Mouse (Mus musculus) spleen, embryonic (tissue): Measurements from ENCODE around the gene Pde4d.

Experiments used
- CTCF ChIA-PET: fragments of 350-600 bp; sonication (Branson Sonifier 250); formaldehyde crosslinking; loops from one replicate; lab custom pipeline; 2022; lab: Charles Lee

Gene Pde4d

DNA sequence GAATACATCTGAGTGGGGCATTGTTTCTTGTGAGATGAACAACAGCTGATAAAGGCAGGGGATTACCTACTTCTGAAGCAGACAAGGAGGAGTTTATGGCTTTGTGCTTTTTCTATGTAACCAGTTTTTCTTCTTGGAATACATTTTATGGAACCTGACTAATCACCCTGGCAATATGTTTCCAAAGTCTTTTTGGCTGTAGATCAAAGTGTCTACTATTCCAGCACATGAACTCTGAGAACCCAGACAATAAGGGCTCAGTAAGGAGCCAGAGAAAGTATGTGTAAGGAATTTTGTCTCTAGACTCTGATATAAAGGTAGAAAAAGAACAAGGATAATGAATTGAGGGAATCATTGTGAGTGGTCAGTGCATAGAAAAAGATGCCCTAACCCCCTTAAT, 40.1 kb downstream of the Pde4d start:
- CTCF ChIA-PET, result no interaction called here

DNA sequence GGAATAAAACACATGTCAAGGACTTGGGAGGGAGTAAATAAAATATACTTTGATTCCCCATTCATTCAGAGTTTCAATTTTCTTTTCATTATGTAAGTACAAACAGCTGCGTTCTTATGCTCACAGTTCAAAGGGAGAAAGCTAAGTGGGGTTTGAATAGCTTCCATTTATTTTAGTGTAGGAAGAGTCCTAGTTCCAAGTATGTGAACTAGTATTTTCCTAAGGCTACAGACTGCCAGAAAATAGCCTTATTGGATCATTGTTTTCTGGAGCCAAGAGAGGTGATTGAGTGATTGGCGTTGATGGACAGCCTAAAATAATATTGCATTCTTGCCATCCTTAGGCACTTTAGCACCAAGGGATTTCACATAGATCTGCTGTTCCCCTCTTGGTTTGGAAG, 41.1 kb downstream of the Pde4d start:
- CTCF ChIA-PET, result no interaction called here

GRCm38 (mm10) chr13:108492886-108493285, 43.1 kb downstream of the Pde4d start:
- CTCF ChIA-PET, result no interaction called here

GRCm38 (mm10) chr13:108494365-108494764, 44.6 kb downstream of the Pde4d start:
- CTCF ChIA-PET, result no interaction called here

- CTCF ChIA-PET, result interaction anchor here (0.6 kb wide), 1 partner anchor 110 kb away, joined by 4 read pairs; no protein-coding TSS in a partner anchor
Measured at GRCm38 (mm10) chr13:108497768-108498167, 48.0 kb downstream of the Pde4d start.

DNA sequence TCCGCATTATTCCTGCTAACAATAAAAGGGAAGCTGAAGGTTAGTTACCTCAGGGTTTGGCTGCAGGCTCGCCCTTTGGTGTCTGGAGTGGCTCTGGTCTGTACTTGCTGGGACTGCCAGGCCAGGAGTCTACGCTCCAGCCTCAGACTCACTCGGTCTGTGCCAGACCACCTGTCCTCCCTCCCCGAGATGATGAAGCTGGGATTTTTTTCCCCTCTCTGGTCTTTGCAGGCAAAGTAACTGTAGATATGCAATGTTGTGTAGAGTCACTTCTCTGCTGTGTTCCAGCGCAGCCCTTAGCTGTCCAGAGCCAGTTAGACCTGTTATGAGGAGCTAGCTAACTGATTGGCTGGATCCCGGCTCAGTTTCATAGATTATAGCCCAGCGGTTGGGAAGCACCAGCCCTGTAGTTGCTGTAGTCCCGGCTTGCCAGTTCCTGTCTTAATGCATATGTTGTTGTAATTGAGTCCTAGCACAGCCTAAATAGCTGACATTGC, 48.5 kb downstream of the Pde4d start:
- CTCF ChIA-PET, result interaction anchor here (0.6 kb wide), 1 partner anchor 111 kb away, joined by 4 read pairs; no protein-coding TSS in a partner anchor

- CTCF ChIA-PET, result no interaction called here
Measured at GRCm38 (mm10) chr13:108498773-108499313, 49.1 kb downstream of the Pde4d start.

- CTCF ChIA-PET, result no interaction called here
Measured at GRCm38 (mm10) chr13:108501386-108501785, 51.6 kb downstream of the Pde4d start.

- CTCF ChIA-PET, result no interaction called here
Measured at GRCm38 (mm10) chr13:108524548-108524947, 74.8 kb downstream of the Pde4d start.

- CTCF ChIA-PET, result no interaction called here
Measured at GRCm38 (mm10) chr13:108524969-108525368, 75.2 kb downstream of the Pde4d start.

- CTCF ChIA-PET, result no interaction called here
Measured at GRCm38 (mm10) chr13:108526258-108527007, 76.7 kb downstream of the Pde4d start.

DNA sequence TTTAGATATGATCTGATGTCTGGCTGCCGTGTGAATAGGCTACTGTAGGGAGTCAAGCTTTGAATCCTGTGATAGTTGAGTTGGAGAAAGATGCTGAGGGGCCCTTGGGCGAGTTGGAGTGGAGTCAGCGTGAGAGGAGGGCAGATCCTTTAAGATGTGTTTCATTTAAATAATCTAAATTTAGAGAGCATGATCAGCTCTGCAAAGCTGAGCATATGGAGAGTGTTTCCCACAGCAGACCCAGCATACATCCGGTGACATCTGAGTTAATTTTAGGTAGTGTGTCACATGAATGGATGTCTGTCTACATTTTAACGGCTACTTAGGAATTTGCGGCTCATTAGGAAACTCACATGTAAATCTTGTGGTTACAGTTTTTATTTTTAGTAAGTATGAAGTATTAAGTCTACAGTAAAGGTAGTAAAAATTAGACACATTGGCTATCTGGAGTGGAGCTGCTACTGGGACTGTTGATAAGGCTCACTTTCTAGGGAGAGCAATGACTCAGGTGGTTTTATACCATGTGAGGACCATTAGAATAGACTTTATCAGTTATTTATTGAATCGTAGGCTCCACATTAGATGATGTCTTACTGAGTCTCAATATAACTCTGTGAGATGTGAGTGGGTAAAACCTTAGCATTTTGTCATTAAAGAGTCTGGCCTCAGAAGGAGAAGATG, 77.5 kb downstream of the Pde4d start:
- CTCF ChIA-PET, result no interaction called here

DNA sequence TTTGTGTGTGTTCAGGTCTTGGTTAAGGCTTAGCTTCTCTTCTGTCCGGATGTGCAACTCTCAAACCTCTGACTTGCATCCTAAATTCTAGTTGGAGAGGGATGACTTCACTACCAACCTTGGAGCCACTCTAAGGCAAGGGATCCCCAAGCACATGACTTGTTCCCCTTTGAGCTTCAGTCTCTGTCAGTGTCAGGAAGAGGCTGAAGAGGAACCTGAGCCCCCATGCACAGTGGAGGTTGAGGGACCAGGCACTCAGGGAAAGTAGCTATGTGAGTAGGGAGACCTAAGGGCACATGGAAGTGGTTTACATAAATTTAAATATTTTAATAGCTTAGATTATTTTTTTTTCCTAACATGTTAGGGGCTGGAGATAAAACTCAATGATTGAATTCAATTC, 78.6 kb downstream of the Pde4d start:
- CTCF ChIA-PET, result no interaction called here

- CTCF ChIA-PET, result no interaction called here
Measured at GRCm38 (mm10) chr13:108532875-108533274, 83.1 kb downstream of the Pde4d start.

GRCm38 (mm10) chr13:108536436-108536835, 86.7 kb downstream of the Pde4d start:
- CTCF ChIA-PET, result no interaction called here

- CTCF ChIA-PET, result no interaction called here
Measured at GRCm38 (mm10) chr13:108536951-108537350, 87.2 kb downstream of the Pde4d start.

GRCm38 (mm10) chr13:108538760-108539369, 89.1 kb downstream of the Pde4d start:
- CTCF ChIA-PET, result no interaction called here

DNA sequence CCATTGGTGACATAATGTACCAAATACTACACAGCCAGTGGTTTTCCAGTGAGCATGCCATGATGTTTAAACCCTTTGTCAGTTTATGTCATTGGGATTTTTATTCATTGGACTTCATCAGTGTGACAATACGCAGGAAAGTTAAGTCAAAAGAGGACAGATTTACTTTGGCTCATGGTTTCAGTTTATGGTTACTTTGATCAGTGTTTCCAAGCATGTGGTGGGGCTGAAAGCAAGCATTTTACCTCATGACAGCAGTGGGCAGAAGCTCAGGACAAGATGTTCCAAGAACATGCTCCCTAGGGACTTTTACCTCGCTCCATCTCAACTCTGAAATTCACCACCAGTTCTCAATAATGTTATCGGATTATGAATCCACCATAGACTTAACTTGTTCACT, 91.7 kb downstream of the Pde4d start:
- CTCF ChIA-PET, result no interaction called here

DNA sequence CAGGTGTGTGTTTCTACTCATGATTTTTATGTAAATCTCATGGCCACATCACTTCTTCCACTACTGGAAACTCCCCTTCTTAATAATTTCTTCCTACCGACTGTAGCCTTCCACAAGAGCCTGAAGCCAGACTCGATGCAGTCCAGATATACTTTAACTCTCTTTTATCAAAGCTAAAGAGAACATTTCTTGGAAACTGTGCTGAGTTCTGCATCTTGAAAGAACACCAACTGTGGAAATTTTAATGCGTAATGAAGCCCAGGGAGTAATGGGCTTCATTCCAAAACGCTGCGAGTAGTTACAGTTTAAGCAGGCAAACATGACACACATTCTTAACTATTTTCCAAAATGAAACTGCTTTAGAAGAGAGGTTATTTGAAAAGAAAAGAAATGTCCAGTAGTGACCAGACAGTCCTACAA, 92.6 kb downstream of the Pde4d start:
- CTCF ChIA-PET, result no interaction called here

DNA sequence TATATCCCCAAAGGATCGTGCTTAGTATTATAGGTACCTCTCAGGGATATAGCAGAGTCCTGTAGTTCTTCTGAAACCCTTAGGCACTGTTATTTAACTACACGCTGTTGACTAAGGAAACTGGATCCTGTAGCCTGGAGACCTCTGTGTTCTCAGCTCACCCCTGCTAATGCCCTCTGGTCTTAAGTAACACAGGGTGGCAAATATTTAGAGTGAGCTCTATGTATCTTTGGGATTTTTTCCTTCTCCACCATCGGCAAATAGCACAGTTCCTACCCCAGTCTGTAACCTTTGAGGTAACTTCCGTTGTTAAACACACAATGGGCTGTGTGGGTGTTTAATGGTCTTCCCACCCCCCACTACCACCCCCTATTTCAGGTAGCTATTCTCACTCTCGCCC, 102.5 kb downstream of the Pde4d start:
- CTCF ChIA-PET, result no interaction called here

DNA sequence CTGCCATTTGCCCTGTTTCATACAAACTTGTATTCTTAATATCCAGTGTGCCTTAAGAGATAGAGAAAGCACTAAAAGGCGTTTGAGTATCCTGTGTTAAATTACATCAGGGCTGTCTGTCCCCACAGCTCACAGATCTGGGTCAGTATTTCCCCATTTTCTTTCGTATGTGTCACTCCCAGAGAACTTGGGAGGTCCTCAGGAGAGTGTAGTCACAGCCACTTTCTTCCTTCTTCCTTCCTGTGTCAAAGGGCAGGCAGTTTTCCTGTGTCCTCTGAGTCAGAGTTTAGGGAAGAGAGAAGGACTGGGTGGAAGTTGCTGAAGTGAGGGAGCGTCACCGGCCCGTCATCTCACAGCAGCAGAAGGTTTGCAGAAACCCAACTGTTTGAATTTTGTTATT, 103.2 kb downstream of the Pde4d start:
- CTCF ChIA-PET, result no interaction called here

- CTCF ChIA-PET, result no interaction called here
Measured at GRCm38 (mm10) chr13:108554901-108555300, 105.2 kb downstream of the Pde4d start.
